Mouse (Mus musculus) urinary bladder, postnatal 14 days (tissue): Measurements from ENCODE around the gene Mfn2.

ENCODE experiments used
- DNase-seq: peaks from one replicate; pipeline ENCODE4 v3.0.0; 2021; ENCODE audit warnings: low spot score

Mfn2 gene

DNA sequence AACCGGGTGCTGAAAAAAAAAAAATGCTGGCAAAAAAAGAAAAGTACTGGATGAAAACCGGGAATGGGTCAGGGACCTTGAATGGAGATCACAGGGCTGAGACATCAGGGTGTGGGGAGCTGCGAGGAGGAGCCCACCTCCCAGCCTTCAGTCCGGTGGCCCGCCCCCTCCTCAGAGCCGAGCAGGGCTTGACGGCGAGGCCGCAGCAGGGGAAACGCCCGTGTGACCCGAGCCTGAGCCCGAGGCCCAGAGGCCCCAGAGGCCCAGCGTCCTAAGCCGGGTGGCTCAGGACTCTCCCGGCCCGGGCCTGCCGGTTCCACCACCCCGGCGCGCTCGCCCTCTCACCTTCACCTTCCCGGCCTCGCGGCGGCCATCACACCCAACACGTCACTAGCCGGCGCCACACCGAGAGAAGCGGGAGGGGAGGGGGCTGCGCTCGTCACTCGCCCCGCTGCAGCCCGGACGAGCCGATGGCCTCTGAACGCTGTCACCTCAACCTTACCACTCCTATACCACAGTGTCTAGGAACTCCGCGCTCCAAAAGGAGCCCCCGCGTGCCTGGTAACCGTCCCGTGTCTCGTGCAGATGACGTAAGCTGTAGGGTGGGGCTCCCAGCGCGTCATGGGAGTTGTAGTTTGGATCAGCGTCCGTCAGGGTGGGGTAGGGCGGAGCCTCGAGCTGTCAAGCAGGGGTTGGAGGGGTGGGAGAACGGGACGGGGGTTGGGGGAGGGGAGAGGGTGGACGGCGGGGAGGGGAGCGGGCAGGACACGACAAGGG is at the start of gene Mfn2:
Gene Mfn2, minus strand, starts transcription at position 392 of the 777 bp plus-strand sequence.
- peak; percentile 89 for DNase-seq

DNA sequence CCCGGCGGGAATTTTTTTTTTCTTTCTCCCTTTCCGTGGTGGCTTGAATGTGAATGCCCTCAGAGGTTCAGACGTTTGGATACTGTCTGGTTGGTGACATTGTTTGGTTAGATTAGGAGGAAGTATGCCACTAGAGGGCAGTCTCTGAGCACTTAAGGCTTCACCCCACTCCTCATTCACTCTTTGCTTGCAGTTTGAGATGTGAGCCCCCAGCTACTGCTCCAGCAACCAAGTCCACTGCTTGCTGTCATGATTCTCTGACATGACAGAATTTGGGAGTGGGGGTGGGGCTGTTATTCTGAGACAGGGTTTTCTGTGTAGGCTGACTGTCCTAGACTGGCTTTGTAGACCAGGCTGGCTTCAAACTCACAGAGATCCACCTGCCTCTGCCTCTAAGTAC is 49.1 kb upstream of the Mfn2 start:
- DNase-seq = no peak

DNA sequence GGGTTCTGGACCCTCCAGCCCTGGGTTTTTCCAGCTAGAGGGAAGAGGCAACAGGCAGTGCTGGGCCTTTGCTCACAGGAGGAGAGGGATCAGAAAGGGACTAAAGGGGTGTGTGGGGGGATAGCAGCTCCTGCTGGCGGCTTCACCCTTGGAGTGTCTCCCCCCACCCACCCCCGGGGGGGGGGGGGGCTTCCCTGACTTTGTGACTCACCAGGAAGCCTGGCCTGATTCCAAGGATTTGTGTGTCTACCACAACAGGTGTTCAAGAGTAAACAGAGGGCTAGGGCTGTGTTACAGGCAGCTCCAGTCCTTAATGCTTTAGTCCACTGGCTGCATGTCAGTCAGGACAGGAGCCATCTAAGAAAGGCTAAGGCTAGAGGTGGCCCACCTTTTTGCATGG is 43.0 kb upstream of the Mfn2 start:
- no peak for DNase-seq

DNA sequence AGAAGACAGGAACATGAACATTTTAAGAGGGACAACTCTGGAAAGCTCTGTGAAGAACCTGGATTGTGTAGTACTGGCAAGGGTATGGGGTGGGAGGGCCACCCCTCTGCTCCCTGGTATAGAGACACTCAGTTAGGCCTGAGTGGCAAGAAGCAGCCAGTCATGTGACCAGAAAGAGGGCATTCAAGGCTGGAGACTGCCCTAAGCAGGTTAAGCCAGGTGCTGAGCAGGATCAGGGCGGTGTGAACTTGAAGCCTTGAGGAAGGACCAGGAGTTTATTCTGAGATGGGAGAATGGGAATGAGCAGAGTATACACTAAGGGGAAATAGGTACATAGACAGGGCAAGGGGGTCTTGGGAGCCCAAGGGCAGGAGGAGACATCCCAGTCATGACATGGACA is 38.5 kb upstream of the Mfn2 start:
- no peak for DNase-seq

DNA sequence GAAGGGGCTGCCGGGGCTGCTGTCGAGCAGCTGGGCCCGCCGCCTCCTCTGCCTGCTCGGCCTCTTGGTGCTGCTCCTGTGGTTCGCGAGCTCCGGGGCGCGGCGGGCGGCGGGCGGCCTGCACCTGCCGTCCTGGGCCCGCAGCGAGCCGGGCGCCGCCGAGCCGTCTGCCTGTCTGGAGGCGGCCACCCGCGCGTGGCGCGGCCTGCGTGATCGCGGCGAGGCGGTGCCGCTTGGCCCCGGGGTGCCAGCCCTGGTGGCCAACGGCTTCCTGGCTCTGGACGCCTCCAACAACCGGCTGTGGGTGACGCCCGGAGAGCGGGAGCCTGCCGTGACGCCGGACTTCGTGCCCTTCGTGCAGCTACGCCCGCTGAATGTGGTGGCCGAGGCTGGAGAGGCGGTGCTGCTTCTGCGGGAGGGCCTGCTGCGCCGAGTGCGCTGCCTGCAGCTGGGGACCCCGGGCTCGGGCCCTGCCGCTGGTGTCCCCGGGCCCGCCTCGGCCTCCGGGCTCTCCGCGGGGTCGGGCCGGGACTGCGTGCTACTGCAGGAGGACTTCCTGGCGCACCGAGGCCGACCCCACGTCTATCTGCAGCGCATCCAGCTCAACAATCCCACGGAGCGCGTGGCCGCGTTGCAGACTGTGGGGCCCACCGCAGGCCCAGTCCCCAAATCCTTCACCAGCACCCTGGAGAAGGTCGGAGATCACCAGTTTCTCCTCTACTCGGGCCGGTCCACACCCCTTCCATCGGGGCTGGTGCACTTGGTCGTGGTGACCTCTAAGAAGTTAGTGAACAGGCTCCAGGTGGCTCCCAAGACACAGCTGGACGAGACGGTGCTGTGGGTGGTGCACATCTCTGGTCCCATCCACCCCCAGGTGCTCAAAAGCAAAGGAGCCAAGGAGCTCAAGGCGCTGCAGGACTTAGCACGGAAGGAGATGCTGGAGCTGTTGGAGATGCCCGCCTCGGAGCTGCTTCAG is 36.8 kb upstream of the Mfn2 start:
- DNase-seq = peak; percentile 21

DNA sequence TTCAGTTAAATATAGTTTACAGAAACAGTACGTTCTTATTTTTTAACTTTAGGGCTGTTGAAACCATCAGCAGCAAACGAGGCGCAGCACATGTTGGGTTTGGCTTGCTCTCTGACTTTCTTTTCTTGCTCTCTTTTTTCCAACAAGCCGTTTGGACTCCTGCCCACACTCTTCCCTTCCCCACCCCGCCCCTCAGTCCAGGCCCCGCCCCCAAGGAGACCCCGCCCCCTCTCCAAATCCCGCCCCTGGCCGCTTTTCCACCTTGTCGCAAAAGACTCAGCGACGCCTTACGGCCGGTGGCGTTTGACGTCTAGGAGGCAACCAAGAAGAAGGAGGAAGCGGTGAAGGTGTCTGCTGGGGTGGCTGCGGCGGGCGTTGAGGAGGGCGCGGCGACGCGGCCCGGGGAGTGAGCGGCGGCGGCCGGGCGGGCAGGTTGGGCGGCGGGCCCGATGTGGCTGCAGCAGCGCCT is 36.1 kb upstream of the Mfn2 start, which contains the start of gene 2510039O18Rik:
Gene 2510039O18Rik, plus strand, starts transcription at position 320 of the 469 bp plus-strand sequence.
- DNase-seq = peak; percentile 90

DNA sequence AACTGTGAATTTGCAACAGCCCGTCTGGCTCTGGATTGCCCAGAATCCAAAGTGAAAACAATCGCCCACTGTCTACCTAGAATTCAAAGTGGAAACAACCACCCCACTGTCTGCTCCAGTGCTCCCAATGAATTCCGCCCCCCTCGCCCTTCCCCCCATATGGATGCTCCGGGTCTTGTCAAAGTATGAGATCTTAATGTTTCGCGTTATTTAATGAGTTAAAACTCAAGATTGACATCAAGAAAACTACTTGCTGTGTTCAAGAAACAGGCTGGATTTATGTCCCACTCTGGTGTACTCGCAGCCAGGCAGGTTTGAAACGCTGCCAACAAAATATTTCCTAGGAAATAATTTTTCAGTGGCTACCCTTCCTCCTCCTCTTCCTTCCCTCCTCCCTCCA is 35.6 kb upstream of the Mfn2 start:
- DNase-seq = no peak

DNA sequence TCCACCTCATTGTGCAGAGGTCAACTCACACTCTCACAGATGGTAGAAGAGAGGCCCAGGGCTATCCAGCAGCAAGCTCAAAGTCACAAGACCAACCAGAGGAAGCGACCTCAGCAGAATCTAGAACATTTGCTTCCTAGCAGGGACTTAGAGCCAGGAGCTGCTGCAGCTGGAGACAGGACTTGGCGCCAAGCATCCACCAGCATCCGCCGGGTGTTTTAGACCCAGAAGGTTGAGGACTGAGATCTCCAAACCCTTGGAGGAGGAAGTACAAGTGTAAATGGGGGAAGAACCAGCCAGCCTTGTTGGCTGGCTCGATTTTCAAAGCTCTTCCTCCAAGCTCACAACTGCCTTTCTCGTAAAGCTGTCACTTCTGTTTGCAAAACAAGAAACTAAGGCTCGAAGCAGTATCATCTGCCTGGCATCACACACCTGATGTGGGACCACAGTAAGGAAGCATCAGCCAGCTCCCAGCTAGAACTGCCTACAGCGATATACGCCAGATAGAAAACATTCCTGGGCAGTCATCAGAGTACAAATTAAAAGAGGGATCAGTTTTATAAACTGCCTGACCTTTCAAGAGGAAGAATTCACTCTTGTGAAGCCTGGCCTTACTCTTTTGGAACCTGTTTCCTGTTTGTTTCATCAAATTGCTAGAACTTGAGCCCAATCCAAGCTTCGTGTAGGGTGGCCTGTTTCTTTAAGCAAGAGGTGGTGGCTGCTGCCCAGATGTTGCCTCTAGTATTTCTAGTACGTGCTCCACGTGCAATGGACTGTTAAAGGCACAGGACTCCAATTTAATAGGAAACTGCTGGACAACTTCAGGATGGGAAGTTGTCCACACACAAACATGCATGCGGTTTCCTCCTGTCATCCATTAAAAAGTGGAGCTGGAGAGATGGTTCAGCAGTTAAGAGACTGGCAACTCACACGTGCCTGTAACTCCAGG is 33.9 kb upstream of the Mfn2 start:
- peak; percentile 63 for DNase-seq

DNA sequence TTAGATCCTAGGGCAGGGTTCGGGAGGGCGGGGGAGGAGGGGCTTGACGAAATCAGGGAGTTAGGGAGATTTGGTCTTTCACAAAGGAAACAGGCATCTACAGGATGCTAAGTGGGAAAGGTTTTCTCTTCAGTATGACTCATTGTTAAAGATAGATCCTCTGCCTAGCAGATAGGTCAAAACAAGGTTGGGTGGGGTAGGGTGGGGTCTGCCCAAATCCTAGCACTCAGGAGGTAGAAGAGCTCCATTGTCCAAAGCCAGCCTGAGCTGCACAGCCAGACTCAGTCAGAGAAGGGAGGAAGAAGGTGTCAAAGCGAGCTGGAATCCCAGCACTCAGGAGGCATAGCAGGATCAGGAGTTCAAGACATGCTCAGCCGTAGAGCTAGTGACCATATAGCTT is 33.0 kb upstream of the Mfn2 start:
- no peak for DNase-seq

DNA sequence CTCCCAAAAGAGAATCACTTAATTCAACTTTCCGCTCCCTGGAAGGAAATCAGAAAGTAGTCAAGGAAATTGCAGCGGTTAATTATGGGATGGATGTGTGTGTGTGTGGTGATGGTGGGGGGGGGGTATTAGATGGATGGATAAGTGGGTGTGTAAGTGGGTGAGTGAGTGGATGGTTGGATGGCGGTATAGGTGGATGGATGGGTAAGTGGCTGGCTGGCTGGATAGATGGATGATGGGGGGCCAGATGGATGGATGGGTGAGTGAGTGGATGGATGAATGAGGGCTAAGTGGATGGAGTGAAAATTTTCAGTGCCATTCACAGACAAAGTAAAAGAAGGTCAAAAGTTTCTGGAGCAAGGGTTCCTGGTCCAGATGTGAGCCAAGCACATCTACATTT is 32.5 kb upstream of the Mfn2 start:
- no peak for DNase-seq

DNA sequence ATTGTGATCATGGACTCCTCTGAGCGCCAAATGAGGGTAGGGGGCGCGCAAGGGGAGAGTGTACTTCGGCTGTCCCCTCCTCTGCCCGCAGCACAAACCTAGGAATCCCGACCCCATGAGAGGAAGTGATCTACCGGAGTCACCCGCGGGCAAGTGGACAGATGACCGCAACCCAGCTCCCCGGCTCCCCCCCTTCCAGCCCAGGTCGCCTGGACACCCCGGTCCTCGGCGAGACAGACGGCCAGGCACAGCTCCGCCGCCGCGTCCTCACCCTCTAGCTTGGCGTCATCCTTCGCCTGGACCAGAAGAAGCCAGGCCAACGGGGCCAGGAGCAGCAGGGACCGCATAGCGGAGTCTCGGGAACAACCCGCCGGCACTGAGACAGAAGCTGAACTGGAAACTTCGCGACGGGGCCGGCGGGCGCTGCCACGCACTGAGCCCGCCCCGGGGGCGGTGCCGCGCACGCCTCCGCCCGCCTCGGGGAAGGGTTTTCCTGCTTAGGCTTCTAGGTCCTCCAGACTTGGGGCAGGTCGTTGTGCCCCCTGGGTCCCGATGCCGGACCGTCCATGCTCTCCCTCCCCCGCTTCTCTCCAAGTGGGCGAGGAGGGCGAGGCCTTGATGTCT is 31.9 kb upstream of the Mfn2 start, which contains the start of gene Plod1:
Gene Plod1, minus strand, starts transcription at position 437 of the 624 bp plus-strand sequence.
- peak; percentile 81 for DNase-seq

DNA sequence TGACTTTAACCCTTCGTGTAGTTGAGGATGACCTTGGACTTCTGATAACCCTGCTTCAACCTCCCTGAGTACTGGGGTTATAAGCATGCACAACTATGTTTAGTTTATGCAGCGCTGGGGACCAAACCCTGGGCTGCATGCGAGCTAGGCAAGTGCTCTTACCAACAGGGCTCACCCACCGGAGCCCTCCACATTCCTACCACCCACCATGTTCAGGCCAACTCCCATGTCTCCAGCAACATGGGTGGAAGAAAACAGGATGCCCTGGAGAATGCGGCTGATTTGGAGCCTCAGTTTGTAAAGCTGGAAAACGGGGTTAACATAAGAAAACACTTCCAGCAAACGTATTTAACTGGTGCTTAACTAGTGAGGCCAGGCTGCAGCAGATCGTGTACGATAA is 31.4 kb upstream of the Mfn2 start:
- DNase-seq = no peak

DNA sequence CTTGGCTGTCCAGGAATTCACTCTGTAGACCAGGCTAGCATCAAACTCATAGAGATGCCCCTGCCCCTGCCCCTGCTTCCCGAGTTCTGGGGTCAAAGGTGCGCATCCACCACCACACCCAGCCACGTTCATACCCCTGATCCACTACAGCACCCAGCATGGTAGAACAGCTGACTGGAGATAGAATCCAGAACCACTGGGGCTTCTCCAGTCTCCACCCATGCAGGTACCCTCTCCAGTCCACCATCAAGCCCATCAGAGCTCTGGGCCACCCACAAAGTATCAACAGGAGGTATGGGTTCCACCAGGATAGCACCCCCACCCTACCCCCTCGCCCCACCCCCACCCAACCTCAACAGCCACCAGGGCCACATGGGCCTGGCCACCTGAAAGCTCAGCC is 30.1 kb upstream of the Mfn2 start:
- no peak for DNase-seq

DNA sequence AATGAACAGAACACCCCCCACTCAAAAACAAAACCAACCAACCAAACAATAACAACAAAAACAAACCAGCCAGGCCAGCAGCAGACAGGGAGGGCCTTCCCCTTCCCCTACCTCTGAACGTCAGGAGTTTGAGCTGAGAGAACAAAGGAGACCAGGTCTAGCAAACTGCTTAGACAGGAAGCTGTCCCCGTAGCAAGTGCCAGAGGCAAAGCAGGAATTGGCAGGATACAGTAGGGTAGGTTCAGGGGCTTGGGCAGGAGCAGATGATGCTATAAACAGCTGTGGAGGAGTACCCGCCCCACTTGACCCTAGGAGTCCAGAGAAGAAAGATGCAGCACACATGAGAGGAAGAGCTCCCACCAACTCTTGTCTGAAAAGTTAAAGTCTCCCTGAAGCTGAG is 29.6 kb upstream of the Mfn2 start:
- no peak for DNase-seq

DNA sequence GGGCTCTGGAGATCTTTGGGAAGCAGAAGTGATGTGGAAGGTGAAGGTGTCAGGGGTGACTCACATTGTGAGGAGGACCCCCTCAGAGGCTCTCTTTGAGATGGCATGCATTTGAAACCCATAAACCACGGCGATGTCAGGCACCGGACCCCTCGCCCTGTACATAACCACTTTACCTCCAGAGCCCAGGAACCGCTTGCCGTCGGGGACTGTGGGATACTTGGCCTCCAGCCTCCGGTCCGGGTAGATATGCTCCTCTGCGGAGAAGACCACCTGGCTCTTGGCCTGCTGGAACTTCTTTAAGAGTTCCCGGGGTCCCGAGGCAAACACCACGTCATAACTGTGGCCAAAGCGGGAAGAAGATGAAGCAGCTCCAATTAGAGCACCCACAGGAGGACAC is 26.4 kb upstream of the Mfn2 start:
- no peak for DNase-seq

DNA sequence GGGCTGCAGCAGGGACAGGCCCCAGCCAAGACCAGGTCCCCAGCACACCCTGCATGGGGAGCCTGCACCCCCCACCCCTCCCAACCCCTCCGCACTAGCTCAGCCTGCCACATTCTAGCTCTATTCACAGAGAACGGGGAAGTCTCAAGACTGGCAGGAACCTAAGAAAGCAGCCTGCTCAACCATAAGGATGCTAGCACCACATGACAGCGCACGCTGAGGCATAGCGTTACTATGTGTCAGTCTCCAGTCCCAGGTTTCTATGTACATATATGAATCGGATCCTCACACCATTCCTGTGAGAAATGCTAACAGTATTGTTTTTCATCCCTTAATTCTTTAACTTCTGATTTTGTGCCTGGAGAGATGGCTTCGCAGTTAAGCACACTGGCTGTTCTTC is 24.0 kb upstream of the Mfn2 start:
- DNase-seq = no peak

DNA sequence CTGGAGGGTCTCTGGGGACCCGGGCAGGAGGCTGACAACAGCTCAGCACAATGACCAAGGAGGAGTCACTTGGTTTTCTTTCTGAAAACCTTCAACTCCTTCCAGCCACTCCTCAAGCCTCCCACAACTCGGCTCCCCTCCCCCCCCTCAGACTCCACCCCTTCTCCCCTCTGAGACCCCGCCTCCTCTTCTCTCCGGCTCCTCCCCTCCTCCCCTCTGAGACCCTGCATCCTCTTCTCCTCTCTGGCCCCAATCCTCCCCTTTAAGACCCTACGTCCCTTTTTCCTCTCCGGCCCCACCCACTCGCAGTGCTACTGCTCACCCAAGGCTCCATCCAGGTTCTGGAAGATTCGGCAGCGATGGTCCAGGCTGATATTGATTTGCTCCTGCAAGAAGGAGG is 23.6 kb upstream of the Mfn2 start:
- no peak for DNase-seq

DNA sequence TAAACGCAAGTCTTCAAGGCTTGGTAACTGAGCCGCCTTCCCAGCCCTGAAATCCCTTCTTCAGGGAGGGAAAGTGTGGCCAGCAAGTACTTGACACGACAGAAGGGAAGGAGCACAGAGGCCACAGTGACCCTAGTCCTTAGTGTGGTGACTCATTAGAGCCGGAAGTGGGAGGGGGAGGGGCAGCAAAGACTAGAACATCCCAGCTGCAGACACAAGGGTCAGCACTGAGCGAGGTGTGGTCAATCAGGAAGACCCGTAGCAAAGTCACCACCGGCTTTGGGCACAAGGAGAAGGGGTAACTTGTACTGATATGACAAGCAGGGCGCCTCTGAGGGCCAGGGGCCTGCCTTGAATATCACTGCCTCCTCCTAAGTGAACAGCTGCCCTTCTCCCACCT is 23.2 kb upstream of the Mfn2 start:
- DNase-seq = peak; percentile 46

DNA sequence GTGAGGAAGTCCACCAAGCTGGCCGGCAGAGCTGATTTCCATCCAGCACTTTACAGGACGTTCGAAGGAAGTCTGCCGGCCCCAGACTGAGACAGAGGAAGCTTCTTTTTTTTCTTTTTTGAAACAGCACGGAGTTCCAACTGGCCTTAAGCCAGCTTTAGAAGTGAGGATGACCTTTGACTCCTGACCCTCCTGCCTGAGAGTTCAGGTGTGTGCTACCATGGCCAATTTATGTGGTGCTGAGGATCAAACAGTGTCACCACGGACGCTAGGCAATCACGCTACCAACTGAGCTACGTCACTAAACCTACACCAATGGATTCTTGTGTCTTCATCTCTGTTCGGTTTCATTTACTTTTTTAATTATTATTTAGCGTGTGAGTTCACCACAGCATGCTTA is 17.8 kb upstream of the Mfn2 start:
- no peak for DNase-seq

DNA sequence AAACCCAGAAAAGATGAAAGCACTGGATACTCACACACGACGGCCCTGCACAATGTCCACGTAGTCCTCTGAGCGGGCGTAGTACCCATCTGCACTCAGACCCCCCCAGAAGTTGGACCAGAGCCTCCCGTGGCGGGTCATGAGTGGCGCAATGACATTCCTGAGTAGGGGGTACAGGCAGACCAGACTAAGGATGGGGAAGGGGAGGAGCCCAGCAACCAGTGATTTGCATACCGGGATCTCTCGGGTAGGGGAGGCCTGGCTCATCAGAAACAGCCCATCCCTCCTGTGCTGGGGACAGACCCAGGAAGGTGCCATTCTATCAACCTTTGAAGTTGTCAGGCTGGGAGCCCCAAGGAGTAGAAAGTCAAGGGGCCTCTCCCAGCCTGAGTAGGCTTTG is 16.5 kb upstream of the Mfn2 start:
- DNase-seq = no peak

DNA sequence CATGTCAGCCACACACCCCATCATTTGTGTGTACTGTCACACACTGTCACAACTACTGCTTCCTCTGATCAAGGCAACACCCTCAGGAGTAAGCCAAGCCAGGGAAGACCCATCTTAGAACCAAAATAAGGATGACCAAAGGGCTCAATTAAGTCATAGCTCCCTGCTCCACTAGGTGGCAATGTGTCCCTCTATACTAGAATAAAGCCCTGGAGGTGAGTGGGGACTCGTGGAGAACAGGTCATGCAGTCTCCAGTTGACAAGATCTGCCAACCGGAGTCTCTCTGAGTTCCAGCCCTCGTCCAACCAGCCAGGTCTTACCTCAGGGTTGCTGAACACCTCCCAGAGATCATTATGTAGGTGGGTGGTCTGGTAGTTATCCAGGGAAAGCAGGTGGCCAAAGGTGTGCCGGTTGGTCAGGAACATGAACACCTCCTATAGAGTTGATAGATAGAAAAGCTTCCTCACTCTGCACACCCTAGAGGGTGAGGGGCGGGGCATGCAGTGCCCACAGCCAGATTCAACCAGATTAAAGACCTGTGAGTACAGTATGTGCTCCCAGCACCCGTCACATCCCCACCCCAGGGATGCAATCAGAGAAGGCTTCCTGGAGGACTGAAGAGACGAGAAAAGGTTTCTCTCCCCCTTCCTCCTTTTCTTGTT is 14.1 kb upstream of the Mfn2 start:
- peak; percentile 68 for DNase-seq
